Mouse (Mus musculus) E14TG2a.4 (cell line): ENCODE data around the gene Med12l.

Experiments
- H3K27me3 ChIP-seq: 2 replicates; pipeline ENCODE4 v1.6.1; 2014; ENCODE audit warnings: low read length, control low read depth; ENCODE audit not compliant: insufficient read depth
- H3K36me3 ChIP-seq: 2 replicates; pipeline ENCODE4 v1.6.1; 2014; ENCODE audit warnings: low read length, control low read depth; ENCODE audit not compliant: insufficient read depth
- H3K4me1 ChIP-seq: replicated peaks from 2 replicates; pipeline ENCODE4 v1.6.1; 2014; ENCODE audit warnings: low read depth, low read length, control low read depth
- H3K4me3 ChIP-seq: replicated peaks from 2 replicates; pipeline ENCODE4 v1.5.1; 2014; ENCODE audit warnings: mild to moderate bottlenecking, low read length
- H3K9me3 ChIP-seq: 2 replicates; pipeline ENCODE4 v1.6.1; 2014; ENCODE audit warnings: low read length, control low read depth
- CTCF ChIP-seq: conservative IDR thresholded peaks from 2 replicates; pipeline ENCODE4 v1.5.1; 2014; ENCODE audit warnings: low read length
- NANOG ChIP-seq: IDR thresholded peaks from 2 replicates; pipeline ENCODE4 v1.6.1; 2014; ENCODE audit warnings: borderline replicate concordance, low read length, mixed read lengths
- POU5F1 ChIP-seq: IDR thresholded peaks from 2 replicates; pipeline ENCODE4 v1.6.1; 2014; ENCODE audit warnings: low read length, borderline replicate concordance

The Med12l gene

GRCm38 (mm10) chr3:59293437-59294199 is 288.0 kb downstream of the Med12l start:
- Histone ChIP-seq H3K4me3 (no peak overlapping the region), H3K36me3 (no peaks in the 10 kb centered on the region), H3K27me3 (no peaks in the 10 kb centered on the region), H3K9me3 (no peaks in the 10 kb centered on the region), H3K4me1 (no peaks in the 10 kb centered on the region)
- no peak for TF ChIP-seq CTCF
- TF ChIP-seq POU5F1: no peak
- TF ChIP-seq NANOG: no peak

GRCm38 (mm10) chr3:59295699-59296562 is 290.3 kb downstream of the Med12l start:
- Histone ChIP-seq H3K36me3 (no peaks in the 10 kb centered on the region), H3K4me3 (no peak overlapping the region), H3K4me1 (no peaks in the 10 kb centered on the region), H3K9me3 (no peaks in the 10 kb centered on the region), H3K27me3 (no peaks in the 10 kb centered on the region)
- TF ChIP-seq NANOG: no peak
- TF ChIP-seq POU5F1: no peak
- TF ChIP-seq CTCF: no peak

- Histone ChIP-seq H3K4me1 (no peaks in the 10 kb centered on the region), H3K4me3 (no peak overlapping the region), H3K36me3 (no peaks in the 10 kb centered on the region), H3K9me3 (no peaks in the 10 kb centered on the region), H3K27me3 (no peaks in the 10 kb centered on the region)
- TF ChIP-seq CTCF (no peak), NANOG (no peak), POU5F1 (no peak)
Measured at GRCm38 (mm10) chr3:59296563-59297130, 291.0 kb downstream of the Med12l start.

GRCm38 (mm10) chr3:59297653-59298052 is 292.0 kb downstream of the Med12l start:
- Histone ChIP-seq H3K4me3 (no peak overlapping the region), H3K9me3 (no peaks in the 10 kb centered on the region), H3K36me3 (no peaks in the 10 kb centered on the region), H3K4me1 (no peaks in the 10 kb centered on the region), H3K27me3 (no peaks in the 10 kb centered on the region)
- no peak for TF ChIP-seq NANOG
- TF ChIP-seq POU5F1: no peak
- TF ChIP-seq CTCF: peak; percentile 14; the same call in 1 of the 2 replicates

GRCm38 (mm10) chr3:59304944-59305343 is 299.3 kb downstream of the Med12l start:
- no peaks in the 10 kb centered on the region for H3K36me3 ChIP-seq
- H3K4me3 ChIP-seq: no peak overlapping the region
- no peaks in the 10 kb centered on the region for H3K4me1 ChIP-seq
- no peaks in the 10 kb centered on the region for H3K9me3 ChIP-seq
- no peaks in the 10 kb centered on the region for H3K27me3 ChIP-seq
- no peak for TF ChIP-seq CTCF
- TF ChIP-seq NANOG: no peak
- no peak for TF ChIP-seq POU5F1

- no peak overlapping the region for H3K4me3 ChIP-seq
- H3K27me3 ChIP-seq: no peaks in the 10 kb centered on the region
- H3K4me1 ChIP-seq: no peaks in the 10 kb centered on the region
- H3K36me3 ChIP-seq: no peaks in the 10 kb centered on the region
- no peak for TF ChIP-seq CTCF
- TF ChIP-seq POU5F1: no peak
- TF ChIP-seq NANOG: no peak
- H3K9me3 ChIP-seq: no peaks in the 10 kb centered on the region
Measured at GRCm38 (mm10) chr3:59305518-59305917, 299.9 kb downstream of the Med12l start.

GRCm38 (mm10) chr3:59312610-59313009 is 307.0 kb downstream of the Med12l start:
- H3K36me3 ChIP-seq: no peaks in the 10 kb centered on the region
- H3K9me3 ChIP-seq: peaks cover 5% of the 10 kb centered on the region
- no peak overlapping the region for H3K4me3 ChIP-seq
- H3K4me1 ChIP-seq: no peaks in the 10 kb centered on the region
- TF ChIP-seq POU5F1: no peak
- TF ChIP-seq CTCF: no peak
- TF ChIP-seq NANOG: no peak
- no peaks in the 10 kb centered on the region for H3K27me3 ChIP-seq

- no peak for TF ChIP-seq POU5F1
- TF ChIP-seq CTCF: no peak
- TF ChIP-seq NANOG: no peak
- Histone ChIP-seq H3K9me3 (peaks cover 10% of the 10 kb centered on the region), H3K36me3 (peaks cover 5% of the 10 kb centered on the region; the same call in 1 of the 2 replicates), H3K4me1 (no peaks in the 10 kb centered on the region), H3K27me3 (no peaks in the 10 kb centered on the region), H3K4me3 (no peak overlapping the region)
Measured at GRCm38 (mm10) chr3:59316077-59316476, 310.5 kb downstream of the Med12l start.
